Mouse (Mus musculus) neutrophil, adult 5-6 weeks (primary cell): ENCODE results near the gene Svop. TPM values are rescaled to one million over a fixed set of nuclear protein-coding genes. Genes with fewer than 3 reads are reported as not detected.

Experiments used
- ATAC-seq: fragments of 151-379, 151-347 bp; 2 replicates; pipeline ENCODE4 v1.8.0; 2017; ENCODE audit warnings: mild to moderate bottlenecking, moderate TSS enrichment; ENCODE audit not compliant: insufficient number of reproducible peaks, poor library complexity, low FRiP score, severe bottlenecking; ENCODE audit errors: extremely low read depth
- total RNA-seq: library from RNA; stranded (forward); fragments of 200-1000 nt; gene quantifications from 2 replicates; pipeline ENCODE4 v1.2.3, GENCODE M21; 2017

Svop gene
- total RNA-seq, 1 experiment from 2014 or later: not detected

GRCm38 (mm10) chr5:114057129-114057731 lies 34.1 kb downstream of the Svop start:
- ATAC-seq: no peak

- ATAC-seq: no peak
Observed at GRCm38 (mm10) chr5:114052246-114052761, 39.1 kb downstream of the Svop start.

GRCm38 (mm10) chr5:114048731-114049308 lies 42.5 kb downstream of the Svop start:
- ATAC-seq: no peak

- no peak for ATAC-seq
Observed at GRCm38 (mm10) chr5:114047182-114047581, 44.2 kb downstream of the Svop start.

- no peak for ATAC-seq
Observed at GRCm38 (mm10) chr5:114046604-114047003, 44.8 kb downstream of the Svop start.

DNA sequence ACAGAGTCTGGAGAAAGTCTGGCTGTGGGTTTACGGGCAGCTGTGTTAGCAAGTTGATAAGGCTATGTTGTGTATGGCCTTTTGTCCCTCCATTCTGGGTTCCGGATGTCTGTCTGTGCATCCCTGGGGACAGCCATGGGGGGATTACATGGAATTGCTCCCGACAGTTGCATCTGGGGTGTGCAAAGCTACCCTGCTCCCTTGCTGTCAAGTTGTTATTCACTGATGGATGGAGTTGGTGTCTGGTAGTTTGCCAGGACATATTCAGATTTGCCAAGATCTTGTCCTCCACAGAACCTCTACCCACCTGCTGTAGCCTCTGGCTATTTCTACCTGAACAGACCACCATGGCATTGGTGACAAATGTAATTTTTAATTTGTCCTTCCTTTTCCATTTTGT lies 45.2 kb downstream of the Svop start:
- ATAC-seq: no peak

DNA sequence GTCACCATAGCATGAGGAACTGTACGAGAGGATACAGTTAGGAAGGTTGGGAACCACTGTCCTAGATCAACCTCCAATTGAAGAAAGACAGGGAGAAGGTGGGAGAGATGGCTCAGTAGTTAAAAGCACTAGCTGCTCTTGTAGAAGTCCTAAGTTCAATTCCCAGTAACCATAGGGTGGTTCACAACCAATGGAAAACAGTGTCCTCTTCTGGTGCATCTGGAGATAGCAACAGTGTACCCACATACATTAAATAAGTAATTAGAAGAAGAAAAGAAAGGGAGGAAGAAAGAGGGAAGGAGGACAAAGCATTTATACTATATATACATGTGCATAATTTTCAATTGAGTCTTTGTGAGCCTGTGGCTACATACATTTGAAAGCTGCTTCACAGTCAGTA lies 46.2 kb downstream of the Svop start:
- no peak for ATAC-seq

DNA sequence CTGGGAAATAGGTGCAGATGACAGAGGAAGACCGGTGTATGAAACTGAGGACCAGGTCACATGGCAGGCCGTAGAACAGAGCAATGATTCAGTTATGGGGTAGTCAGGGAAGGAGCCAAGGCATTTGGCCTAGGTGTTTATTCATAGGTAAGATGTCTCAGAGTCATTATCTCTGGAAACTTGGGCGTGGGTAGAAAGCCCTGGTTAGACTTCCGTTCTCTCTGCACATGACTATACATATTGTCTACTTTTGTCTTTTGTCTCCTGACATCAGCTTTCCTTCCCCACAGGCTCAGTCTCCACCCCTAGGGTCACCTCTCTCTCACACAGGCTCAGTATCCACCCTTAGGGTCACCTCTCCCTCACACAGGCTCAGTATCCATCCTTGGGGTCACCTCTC lies 47.6 kb downstream of the Svop start:
- no peak for ATAC-seq

DNA sequence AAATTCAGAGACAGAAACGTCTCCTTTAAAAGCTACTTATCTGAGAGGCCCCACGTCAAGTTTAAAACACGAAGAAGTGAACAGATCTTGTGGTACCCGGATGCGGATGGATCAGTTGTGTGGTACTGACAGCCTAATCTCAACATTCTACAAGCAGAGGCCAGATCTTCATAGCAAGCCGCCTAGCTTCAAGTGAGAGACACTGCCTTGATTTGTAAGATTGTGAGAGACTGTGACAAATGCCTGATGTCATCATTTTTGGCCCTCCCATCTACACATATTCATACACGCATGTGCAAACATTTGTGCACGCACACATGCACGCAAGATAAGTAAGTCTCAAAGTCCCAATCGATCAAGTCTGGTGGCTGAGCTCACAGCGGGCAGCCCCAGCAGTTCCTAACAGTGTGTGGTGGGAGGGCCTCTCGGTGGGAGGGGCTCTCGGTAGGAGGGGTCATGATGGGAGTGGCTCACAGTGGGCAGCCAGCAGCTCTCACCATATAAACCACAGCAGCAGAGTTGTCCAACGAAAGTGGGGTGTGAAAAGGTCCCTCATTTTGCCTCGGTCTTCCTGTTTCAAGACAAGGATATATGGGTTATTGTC lies 49.9 kb downstream of the Svop start:
- ATAC-seq: no peak

DNA sequence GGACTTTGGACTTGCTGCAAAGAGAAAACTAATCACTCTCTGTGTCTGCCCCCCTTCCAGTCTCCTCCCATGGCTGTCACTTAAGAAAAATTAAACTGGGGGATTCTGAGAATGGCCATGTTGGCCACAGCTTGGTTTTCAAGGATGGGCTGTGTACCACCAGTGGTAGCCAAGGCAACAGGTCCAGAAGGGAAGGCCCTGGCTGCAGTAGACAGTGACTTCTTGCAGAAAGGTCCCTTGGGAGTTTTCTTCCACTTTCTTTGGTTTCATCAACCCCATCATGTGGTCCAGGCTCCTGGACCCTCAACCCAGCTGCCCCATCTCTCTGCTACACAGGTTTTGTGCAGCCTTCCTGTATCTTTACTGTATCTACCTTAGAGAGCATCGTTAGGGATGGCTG lies 50.5 kb downstream of the Svop start:
- ATAC-seq: no peak

- no peak for ATAC-seq
Observed at GRCm38 (mm10) chr5:114040508-114040907, 50.9 kb downstream of the Svop start.

DNA sequence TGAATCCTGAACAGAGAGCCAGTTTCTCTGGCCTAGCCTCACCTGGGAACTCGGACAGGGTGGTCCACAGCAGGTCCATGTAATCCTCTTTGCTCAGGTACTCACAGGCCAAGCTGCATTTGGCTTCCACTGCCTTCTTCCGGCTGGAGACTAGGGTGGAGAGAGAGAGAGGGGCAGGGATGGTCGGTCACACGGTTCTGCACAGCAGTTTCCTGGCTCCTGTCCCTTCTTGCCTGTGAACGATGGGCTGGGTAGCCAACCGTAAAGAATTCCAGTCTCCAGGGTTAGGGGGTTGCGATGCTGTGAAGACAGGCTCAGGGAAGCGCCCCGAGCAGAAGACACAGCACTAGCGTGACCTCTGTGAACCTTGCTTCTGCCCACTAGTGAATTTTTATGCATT lies 56.3 kb downstream of the Svop start:
- no peak for ATAC-seq

DNA sequence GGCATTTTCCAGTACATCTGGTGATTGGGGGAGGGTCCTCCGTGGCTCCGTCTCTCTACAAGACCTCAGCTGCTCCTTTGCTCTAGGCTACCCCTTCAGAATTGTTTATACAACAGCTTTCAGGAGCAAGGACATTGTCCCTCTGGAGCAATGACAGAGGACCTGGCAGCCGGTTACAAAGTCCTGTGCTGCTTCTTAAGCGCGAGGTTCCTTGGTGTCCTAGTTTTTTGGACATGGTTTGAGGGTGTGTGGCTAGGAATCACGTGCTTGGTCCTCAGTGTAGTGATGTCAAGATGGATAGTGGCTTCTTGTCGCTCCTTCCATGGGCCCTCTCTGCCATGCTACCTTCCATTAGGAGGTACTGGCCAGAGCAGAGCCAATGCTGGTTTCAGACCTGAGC lies 57.0 kb downstream of the Svop start:
- ATAC-seq: no peak

DNA sequence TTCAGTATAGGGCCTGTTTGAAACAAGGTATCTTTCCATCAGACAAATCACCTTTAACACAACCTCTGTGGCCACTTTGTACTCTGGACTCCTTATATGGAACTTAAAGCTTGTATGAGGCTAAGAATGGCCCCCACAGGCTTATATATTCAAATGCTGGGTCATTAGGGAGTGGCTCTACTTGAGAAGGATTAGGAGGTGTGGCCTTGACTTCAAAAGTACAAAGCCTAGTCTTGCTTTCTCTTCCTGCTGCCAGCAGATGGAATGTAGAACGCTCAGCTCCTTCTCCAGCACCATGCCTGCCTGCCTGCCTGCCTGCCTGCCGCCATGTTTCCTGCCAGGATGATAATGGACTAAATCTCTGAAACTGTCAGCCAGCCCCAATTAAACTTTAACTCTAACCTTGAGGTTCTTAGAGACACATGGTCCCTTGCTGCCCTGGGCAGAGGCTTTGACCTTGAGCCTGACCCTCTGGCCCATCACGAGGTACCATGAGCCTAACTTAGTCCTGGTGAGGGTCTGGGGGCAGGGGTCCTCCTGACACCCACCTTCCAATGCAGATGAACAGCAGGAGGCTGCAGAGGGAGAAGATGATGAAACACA lies 59.1 kb downstream of the Svop start:
- ATAC-seq: no peak

DNA sequence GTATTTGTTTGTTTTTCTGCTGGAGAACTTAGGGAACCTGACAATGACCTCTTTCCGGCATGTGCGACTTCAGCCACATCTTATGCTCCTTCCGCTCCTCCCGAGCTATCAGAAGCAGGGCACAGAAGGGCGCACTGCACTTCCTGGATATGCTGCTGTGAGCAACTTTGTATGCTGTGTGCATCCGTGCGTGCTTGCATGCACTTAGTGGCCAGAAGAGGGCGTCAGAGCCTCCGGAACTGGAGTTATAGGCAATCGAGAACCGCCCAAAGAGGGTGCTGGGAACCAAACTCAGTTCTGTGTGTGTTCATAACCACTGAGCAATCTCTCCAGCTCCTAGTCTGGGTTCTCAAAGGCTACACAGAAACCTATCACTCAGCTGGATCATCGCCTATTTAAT lies 60.7 kb downstream of the Svop start:
- no peak for ATAC-seq

GRCm38 (mm10) chr5:114028111-114028510 lies 63.3 kb downstream of the Svop start:
- no peak for ATAC-seq

DNA sequence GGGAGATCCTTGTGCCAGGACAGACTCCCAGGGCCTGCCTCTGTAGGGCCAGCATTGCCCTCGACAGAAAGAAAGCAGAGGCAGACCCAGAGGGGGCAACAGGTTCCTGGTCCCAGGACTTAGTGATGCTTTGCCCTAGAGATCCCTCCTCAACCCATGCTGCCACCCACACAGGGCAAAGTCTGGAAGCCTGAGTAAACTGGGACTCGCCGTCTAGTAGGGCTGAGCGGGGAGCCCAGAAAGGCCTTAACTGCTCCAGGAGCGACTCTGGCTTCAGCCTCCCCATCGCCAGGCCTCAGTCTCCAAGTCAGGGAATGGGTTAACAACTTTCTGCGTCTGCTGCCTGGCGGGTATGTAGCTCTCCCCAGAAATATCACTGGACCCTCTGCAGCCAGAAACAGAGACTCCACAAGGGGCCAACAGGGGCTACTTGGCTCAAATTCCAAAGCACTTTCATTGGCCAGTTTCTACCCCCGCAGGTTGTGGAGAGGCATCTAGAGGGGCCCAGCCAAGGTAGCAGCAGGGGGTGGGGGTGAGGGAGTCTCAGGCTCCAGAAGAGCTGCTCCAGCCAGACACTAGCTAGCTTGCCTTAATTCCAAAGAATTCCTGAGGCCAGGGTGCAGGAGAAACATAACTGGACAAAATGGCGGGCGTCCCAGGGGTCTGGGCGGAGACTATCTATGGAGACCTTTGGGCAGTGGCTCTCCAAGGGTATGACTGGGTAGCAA lies 64.0 kb downstream of the Svop start:
- no peak for ATAC-seq

GRCm38 (mm10) chr5:114024885-114025284 lies 66.5 kb downstream of the Svop start:
- no peak for ATAC-seq

- no peak for ATAC-seq
Observed at GRCm38 (mm10) chr5:114024390-114024789, 67.0 kb downstream of the Svop start.

DNA sequence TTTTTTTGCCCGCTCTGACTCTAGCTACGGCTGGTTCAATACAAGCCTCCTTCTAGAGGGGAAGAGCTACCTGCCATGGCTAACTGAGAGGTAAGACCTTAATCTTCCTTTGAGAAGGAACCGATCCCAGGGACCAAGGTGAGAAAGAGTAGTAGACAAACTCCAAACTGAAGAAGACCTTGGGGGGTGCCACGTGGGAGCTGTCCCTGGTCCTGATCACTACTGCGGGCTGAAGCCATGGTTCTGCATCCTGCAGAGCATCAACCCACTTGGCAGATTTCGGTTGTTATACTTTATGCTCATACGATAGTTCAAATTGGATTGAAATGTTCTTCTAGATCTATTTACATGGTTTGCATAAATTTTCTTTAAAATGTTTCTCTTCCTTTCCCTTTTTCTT lies 76.2 kb downstream of the Svop start:
- ATAC-seq: no peak
